Mouse (Mus musculus) cerebellum, adult 9-10 months (tissue): ENCODE measurements around the gene Mgat4d.
A peak's percentile ranks its signal among the peaks of the same experiment; 100 is the strongest.
"Not testable (repeated sequence)": the region's sequence is repeated elsewhere in the genome, so short reads cannot be mapped to it uniquely, and the experiment has no call there.

Experiments
- DNase-seq: peaks from one replicate; pipeline ENCODE4 v3.0.0; 2022

Gene Mgat4d

DNA sequence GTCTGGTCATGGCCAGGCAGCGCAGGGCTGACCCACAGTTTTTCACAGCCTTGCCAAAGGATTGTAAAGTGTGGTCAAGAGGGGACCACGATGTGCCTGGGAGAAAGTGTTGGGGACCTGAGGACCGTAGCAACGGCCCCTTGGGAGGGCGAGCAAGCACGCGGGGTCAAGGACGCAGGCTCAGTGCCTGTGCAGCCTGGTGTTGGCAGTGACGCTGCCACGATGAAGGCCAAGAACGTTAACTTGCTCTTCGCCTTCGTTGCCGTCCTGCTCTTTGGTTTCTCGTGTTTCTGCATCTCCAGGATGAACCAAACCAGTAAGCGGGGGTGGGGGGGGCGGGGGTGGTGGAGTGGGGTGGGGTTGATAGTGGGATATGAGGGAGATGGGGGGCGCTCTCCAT lies at the start of gene Mgat4d:
TSS of gene Mgat4d (plus strand) at position 209 of the 400 bp plus-strand sequence.
- DNase-seq, result no peak

DNA sequence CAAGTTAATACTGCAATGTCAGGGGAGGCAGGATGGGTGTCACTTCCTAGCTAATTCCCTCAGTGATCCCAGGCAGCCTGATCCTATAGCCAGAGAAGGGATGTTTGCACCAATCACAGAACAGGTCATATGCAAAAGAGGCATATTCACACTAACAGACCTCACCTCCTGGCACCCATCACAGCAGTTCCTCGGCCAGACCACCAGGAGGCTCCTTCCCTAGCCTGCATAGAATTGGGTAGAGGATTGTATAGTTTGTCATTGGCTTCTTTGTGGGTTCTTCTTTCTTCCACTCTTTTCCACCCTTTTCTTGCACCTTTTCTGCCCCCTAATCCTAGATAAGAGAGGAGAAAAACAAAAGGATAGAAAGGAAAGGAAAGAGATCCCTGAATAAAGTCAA lies 48.1 kb upstream of the Mgat4d start:
- DNase-seq, result no peak

- DNase-seq, result no peak
These were observed 43.3 kb upstream of the Mgat4d start for GRCm38 (mm10) chr8:83304946-83305345.

DNA sequence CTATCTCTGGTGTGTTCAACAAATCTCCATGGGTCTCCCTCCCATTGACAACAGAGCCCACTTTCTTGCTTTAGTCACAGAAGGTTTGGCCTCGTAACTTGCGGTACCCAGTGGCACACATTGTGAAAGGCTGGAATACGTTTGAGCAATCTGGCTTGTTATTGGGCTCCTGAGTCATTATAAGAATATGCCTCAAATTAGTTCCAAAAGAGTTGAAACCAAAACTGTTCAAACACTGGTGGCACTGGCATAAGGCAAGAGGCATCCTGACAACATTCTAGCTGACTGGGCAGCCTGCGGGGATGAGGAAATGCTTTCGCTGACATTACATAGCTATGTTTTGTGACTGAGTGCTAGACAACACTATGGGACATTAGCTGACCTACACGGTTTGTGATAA lies 38.4 kb upstream of the Mgat4d start:
- DNase-seq, result no peak

GRCm38 (mm10) chr8:83315084-83315483 lies 33.2 kb upstream of the Mgat4d start:
- DNase-seq, result not testable (repeated sequence)

DNA sequence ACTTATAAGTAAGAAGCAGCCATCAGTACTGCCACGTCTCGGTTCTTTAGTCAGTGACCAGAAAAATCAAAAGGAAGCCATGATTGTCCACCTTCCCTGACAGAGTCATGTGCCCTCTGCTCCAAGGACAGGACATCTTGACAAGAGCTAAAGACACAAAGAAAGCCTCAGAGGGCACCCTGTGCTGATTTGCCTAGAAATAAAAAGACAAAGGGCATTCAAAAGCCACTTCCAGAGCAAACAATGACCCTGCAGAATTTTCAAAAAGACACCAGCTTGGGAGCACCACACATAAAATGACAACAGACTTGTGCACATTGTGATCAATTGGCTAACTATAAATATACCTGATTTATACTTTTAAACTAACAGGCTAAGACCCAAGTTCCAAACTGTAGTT lies 32.6 kb upstream of the Mgat4d start:
- no peak for DNase-seq

DNA sequence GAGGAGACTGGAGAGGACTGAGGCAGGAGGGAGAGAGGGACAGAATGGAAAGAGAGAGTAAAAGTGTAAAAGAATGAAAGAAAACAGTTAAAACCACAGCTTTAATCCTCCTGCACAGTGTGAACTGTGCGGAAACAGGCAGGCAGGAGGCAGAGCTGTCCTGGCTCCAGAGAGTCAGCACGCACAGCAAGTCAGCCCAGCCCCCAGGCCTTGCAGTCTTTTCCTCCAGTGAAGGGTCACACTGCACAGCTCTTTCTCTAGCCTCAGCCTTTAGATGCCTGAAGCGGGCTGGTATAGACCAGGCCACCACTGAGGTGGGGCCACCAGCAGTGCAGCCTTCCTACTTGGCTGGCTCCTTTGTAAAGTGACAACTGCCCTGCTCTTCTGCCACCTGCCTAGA lies 27.7 kb upstream of the Mgat4d start:
- DNase-seq, result no peak

- no peak for DNase-seq
These were observed 25.9 kb upstream of the Mgat4d start for GRCm38 (mm10) chr8:83322374-83322773.

DNA sequence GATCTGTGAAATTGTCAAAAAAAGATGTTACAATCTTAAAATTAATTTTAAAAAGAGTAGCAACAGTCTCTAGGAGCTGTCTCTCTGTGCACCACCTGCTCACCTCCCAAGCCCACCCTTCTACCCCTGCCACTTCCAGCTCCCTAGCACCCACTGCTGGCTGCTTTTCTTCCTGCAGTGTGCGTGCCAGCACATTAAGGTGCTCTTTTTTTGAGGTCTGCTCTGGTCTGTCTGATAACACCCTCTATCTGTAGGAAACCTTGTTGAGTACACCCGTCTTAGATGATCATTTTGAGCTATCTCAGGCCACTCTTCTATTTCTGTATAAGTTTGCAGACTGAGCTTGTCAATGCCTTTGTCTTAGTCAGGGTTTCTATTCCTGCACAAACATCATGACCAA lies 25.2 kb upstream of the Mgat4d start:
- no peak for DNase-seq

- DNase-seq, result no peak
These were observed 20.4 kb upstream of the Mgat4d start for GRCm38 (mm10) chr8:83327889-83328288.

DNA sequence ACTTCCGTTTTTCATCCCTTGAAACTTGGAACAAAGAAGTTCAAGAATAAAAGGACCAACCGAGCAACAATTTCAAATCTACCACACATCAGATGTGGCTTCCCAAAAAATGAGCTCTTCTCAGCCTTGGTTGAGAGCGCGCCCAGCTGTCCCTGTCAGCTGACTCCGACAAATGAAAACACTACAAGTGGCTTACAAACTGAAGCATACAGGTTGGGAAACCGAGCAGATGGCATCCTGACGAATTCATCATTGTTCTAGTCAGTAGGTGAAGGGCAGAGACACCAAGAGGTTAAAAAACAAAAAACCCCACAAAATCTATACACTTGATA lies 16.7 kb upstream of the Mgat4d start:
- DNase-seq, result peak; percentile 52

DNA sequence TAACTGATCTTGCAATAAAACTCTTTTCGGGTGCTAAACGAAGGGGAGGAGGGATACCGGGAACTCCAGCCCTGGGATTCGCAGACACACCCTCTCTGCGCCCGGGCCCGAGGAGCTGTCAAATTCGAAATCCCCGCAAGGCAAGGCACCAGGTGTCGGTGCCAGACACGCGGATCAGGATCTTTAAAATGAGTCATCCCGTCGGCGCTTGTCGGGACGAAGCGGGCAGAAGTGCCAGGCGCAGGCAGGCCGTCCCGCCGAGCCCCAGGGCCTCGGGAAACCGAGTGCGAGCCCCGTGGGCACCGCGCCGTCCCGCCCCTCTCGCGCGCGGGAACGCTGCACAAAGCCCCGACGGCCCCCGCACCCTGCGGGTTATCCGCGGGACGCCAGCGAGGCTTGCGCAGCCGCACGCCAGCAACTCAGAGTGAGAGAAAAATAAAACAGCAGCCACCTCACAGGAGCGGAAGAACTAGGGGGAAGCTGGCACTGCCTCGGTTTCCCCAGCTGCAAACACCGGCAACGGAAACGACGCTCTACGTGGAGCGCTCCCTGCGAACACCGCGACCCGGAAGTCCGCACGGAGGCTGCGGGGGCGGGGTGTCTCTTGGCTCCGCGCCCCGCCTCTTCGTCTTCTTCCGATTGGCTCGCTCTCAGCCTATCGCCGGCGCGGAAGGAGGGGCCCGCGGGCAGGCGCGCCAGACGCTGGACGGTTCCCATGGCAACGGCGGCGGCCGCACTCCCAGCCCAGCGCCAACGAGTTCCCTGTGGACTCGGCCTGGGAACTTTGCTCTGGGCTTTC lies 16.2 kb upstream of the Mgat4d start, which contains the start of gene Elmod2:
TSS of gene Elmod2 (minus strand) at position 588 of the 799 bp plus-strand sequence.
- peak; percentile 95 for DNase-seq

GRCm38 (mm10) chr8:83332864-83333263 lies 15.4 kb upstream of the Mgat4d start:
- peak; percentile 14 for DNase-seq

- no peak for DNase-seq
These were observed 6.2 kb upstream of the Mgat4d start for GRCm38 (mm10) chr8:83342076-83342475.

GRCm38 (mm10) chr8:83342693-83343092 lies 5.6 kb upstream of the Mgat4d start:
- peak; percentile 36 for DNase-seq

- no peak for DNase-seq
These were observed 3.0 kb downstream of the Mgat4d start for GRCm38 (mm10) chr8:83351315-83351714.

GRCm38 (mm10) chr8:83363156-83363769 lies 15.0 kb downstream of the Mgat4d start:
- no peak for DNase-seq

GRCm38 (mm10) chr8:83377231-83377630 lies 29.0 kb downstream of the Mgat4d start:
- no peak for DNase-seq

- no peak for DNase-seq
These were observed 31.9 kb downstream of the Mgat4d start for GRCm38 (mm10) chr8:83380141-83380540.

DNA sequence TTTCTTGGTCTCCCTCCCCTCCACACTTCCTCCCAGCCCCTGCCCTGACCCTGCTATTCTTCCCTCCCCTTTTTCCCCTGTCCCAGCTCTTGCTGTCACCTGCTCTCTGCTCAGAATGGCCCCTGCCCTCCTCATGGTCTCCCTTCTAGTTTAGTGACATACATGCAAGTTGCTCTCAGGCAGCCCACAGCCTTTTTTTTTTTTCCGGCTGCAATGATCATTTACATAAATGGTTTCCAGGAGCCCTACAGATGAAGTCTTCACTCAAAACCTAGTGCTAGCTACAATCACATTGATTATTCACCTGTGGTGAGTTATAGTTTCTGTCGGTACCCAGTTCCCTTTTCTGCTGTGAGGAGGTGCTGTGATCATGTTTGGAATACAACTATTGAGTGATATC lies 32.7 kb downstream of the Mgat4d start:
- DNase-seq, result no peak

DNA sequence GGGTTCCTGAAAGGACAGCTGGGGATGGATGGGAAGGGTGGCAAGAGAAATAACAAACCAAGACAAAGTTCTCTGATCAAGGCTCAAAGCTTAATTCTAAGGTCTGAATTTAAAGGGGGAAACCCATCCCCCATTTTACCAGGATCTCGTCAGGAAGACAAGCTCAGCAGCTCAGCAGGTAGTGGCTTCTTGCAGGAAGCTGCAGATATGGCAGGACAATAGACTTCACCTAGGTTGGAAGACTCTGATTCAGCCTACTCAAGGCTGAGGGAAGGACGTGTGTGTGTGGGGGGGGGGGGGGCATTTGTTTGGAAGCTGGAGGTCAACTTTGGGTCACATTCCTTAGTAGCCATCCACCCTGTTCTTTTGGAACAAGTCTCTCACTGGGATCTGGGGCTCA lies 34.6 kb downstream of the Mgat4d start:
- no peak for DNase-seq

GRCm38 (mm10) chr8:83389316-83390005 lies 41.2 kb downstream of the Mgat4d start, which contains the start of gene Clgn:
Gene Clgn, plus strand, starts transcription at chr8:83389867.
- DNase-seq, result peak; percentile 84

DNA sequence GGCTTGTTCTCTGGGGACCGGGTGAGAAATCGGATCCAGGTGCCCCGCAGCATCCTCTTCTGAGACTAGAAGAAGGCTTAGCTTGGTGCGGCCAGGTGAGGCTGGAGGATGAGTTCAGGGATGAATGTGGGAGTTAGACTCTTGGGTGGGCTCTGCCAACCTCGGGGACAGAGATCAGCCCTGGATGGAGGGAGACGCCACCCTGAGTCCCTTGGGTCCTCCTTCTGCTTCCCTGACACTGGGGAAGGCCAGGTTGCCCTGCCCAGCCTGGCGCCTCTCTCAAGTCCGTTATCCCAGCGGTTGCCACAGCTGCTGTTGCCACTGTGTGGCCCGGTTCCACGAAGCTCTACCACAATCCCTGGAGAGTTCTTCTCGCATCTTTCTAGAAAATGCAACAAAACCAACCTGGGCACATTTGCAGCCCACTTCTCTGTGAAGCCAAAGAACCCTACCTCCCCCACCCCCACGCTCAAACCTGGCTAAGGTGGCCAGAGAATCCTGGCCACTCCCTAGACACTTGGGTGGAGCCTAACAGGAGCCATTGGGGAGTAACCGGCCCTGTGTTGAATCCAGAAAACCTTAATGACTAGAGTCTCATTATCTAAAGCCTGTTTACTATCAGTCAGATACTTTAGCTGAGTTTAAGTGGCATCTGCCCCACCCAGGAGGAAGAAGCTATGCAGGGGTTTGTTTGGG lies 41.9 kb downstream of the Mgat4d start:
- DNase-seq, result no peak
